Mouse (Mus musculus) adrenal gland, adult 18-20 months (tissue): ENCODE data around the gene Pakap. TPM values are rescaled to one million over a fixed set of nuclear protein-coding genes. Genes with fewer than 3 reads are reported as not detected.

Experiments
- DNase-seq, 2 experiments: peaks; one replicate each; pipeline ENCODE4 v3.0.0; 2021 to 2022; ENCODE audit warnings: low spot score in 2 of 2
- total RNA-seq, 2 experiments: library from RNA; stranded (reverse); gene quantifications; 1 replicate in 1 of 2; 2 replicates in 1 of 2; pipeline ENCODE4 v1.2.3; 2021

Pakap gene
- total RNA-seq, 2 experiments from 2014 or later = 34.5 to 69.8 TPM

DNA sequence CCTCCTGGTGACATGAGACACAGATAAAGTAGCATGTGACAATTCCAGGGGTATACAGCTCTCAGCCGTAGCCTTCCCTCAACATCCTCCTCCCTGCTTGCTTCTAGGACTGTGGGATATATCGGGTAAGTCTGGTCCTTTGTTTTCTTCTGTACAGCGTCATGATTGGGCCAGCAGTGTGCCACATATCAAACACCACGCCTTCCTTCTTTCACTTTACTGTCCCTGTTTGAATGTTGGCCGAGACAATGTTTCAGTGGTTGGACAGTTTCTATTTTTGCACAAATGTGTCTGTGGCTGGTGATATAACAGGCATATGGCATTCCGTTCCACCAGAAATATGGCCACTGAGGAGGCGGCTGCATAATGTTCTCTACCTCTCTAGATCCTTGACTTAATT, 54.8 kb downstream of the Pakap start:
- DNase-seq = no peak

DNA sequence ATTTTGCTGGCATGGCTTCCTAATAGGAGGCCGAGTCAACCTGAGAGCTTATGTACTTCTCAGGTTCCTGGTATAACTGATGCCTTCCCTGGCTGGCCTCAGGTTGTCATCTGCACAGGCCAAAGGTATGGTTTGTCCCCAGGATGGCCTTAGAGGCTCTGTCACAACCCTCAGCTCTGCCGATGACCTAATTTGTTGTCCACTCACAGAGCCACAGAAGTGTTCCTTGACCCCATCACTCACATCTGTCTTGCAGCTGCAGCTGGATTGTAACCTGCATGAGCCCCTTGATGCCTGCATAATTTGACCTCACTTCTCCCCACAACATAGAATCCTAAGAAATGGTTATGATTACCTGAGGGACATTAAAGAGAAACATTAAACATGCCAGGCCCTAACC, 56.8 kb downstream of the Pakap start:
- DNase-seq = no peak

DNA sequence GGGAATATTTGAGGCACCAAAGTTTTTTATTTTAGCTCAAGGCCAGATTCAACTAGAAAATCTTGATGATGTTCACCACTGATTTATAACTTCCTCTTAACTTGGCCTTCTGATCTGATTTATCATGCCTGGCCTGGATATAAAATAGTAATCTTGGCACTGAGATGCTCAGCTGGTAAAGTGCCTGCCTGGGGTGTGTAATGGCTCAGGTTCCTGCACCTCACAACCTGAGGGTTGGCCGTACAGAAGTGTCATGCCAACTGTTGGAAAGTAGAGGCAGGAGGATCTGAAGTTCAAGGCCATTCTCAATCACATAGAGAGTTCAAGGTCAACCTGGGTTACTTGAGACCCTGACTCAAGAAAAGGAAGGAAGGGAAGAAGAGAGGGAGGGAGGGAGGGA, 57.3 kb downstream of the Pakap start:
- no peak for DNase-seq

DNA sequence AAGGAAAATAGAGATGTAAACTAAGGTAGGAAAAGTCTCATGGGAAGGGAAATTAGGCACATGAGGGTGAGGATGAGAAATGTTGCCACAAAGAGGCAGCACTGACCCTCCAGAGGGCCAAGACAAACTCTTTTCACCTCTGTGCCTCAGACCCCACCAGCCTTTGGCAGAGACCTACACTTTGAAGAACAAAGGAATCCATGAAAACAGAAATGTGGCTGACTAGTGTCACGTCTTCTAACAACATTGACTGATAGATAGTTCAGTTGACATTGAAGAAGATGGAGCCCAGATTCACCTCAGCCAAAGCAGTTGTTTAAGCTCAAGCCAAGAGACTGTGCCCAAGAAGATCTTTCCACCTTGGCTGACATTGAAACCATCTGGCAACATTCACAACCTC, 57.8 kb downstream of the Pakap start:
- DNase-seq = no peak

DNA sequence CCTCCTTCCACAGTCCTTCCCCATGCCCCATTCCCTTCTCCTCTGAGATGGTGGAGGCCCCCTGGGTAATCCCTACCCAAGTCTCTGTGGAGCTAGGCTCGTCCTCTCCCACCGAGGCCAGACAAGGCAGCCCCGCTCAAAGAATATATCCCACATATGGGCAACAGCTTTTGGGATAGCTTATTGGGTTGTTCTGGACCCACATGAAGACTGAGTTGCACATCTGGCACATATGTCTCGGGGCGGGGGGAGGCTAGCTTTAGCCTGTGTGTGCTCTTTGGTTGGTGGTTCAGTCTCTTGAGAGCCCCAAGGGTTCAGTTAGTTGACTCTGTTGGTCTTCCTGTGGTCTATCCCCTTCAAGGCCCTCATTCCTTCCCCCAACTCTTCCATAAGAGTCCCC, 58.9 kb downstream of the Pakap start:
- DNase-seq = no peak

DNA sequence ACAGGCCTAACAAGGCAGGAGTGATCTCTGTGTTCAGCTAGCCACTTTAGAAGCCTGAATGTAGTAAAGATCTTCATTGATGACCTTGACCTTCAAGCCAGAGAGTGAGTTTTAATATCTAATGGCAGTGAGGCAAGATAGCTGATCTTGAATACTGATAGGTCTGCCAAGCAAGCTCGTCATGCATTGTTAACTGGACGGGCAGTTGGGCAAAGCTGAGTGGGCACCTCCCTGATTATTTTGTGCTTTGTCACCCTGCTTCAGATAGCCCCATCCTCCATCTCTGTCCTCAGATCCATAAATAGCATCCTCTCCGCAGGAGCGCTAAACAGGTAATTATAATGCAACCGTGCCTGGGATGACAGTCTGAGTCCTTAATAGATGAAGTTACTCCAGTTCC, 64.4 kb downstream of the Pakap start:
- no peak for DNase-seq

DNA sequence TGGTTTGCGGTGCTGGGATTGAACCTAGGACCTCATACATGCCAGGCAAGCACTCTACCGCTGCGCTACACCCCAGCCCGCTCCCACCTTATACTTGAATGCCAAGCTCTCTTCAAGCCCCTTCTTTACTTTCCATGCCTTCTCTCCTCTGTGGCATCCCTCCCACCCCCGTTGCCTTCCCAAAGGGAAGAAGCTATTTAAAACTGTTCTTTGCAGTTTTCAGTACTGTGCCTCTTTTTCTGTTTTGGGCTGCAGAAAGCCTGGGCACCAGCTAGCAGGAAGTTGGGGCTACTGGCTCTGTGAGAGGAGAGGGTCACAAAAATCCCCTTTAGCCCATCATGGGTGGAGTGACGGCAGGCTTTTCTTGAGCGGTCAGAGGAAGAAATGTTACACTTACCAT, 65.1 kb downstream of the Pakap start:
- no peak for DNase-seq

DNA sequence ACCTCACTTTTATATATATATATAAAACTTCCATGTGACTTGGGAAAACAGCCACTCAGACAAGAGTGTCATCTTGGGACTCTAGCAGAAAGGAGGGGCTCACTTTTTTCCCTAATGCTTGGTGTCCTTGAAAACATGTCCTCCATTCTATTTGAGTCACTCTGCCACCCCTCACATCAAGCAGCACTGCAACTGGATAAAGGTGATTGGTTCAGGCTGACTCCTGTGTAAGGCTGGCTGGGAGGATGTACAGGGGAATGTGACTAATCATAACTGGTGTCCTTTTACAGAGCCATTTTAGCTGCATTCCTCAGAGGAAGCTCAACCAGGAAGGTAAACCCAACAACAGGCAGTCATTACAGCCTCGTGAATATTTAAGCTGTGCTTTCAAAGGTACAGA, 67.0 kb downstream of the Pakap start:
- no peak for DNase-seq

DNA sequence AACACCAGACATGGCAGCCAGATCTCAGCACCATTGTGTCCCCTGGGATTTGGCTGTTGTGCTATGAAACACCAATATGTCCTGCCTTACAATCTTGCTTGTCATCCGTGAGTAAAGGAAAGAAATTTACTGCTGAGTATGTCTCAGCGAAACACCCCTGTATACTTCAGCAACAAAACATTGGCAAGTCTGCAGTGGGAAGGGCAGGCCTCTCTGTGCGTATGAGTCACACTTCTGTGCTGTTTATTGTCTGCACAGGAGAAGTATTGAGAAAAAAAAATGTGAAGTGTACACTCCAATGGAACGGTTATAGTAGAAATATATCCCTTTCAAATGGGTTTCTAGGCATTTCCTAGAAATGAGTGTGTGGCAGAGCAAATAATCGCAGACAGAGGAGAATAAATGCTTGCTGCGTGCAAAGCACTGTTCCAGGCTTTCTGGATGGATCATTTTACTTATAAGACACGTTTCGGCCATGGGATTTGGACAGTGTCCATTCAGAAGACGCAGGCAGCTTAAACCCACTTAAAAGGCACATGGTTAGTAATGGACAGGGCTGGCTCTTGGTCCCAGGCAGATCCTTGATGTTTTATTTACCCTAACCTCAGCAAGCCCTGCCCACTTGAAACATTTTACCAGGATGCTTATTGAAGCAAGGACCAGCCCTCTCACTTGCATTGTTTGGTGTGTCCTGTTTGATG, 69.0 kb downstream of the Pakap start:
- DNase-seq = no peak

DNA sequence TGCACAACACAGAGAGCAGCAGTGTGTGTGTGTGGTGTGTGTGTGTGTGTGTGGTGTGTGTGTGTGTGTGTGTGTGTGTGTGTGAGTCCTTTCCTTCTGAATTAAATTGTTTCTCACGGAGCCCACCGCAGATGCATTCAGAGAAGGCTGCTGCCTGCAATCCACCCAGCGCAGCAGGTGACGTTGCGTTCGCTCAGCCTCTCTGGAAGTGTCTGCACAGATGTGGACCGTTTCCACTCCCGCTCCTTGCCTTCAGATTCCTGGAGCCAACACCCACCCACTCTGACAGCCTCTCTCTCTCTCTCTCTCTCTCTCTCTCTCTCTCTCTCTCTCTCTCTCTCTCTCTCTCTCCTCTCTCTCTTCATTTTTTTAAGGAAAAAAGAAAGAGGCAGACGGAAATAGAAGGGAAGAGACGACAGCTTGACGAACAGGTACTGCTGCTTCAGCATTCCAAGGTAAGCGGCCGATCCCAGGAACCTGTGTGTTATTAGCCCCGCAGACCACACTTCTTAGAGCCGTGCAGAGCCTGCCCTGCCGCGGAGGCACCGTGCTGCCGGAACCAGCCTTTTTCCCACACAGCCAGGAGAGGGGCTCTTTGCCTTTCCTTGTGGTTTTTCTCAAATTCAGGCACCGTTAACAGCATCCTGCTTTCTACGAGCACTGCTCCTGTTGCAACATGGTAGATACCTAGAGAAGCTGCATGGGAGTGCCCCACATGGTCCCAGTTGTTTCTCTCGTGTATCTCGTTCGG, 69.8 kb downstream of the Pakap start:
- DNase-seq = no peak

DNA sequence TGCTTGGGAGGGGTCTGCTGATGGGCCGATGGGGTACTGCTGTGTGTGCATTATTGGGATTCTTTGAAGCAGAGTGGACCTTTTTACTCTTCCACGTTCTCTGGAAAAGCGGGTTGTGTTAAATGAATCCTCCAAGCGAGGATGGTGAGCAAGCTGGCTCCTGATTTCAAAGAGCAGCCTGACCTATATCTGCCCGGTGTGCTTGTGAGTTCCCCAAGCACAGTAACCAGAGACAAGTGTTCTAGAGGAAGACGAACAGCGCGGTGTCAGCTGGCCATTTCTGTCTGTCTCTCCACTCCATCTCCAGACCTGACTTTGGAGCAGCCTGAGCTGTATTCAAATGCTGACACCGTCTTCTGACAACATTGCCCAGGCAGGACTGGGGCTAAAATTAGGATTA, 71.0 kb downstream of the Pakap start:
- DNase-seq = no peak

DNA sequence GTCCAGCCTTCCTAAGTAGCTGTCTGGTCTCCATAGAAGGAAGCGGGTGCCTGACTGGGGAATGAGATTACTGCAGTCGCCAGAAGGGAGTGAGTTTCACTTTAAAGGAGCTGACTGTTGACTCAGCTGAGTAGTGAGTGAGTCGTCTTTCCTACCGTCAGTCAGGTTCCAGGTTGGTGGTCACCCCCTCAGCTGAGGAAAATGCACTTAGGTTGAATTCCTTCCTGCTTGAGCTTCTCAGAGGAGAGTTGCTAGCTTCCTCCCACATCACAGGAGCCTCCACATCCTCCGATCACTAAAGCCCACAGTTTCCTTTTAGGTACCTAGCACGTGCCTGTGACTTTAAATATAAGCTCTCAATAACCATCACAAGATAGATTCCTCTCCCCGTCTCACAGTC, 72.2 kb downstream of the Pakap start:
- DNase-seq = no peak

DNA sequence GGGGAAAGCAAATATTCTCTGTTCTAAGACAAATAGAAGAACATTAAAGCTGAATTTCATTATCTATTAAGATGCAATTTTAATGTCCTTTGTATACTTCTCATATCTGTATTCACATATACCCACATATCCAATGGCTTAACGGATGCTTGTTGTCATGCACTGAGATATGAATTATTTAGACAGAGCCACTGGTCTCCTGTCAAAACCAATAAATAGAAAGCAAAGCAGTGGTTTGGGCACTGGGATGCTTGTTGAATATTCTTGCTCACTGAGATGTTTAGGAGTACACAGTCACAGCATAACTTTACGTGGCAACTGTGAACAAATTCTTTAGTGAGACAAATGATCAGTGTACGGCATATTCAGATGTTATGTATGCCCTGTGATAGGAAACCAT, 73.0 kb downstream of the Pakap start:
- no peak for DNase-seq

DNA sequence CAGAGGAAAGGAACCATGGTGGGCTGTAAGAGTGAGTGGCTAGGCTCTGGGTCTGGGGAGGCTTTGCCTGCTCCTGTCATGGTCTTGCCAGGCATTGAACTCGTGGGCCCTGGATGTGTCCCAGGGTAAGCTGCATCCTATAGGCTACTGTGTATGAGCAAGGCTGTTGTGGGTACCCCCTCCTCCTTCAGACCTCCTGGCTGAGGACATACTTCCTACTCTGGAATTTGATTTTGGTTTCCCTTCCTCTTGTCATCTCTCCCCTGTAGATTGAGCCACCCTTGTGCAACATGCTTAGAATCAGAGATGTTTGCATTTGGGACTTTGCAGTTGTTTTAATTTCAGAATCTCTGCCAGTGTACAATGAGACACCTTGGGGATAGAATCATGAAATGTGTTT, 83.0 kb downstream of the Pakap start:
- DNase-seq = no peak

DNA sequence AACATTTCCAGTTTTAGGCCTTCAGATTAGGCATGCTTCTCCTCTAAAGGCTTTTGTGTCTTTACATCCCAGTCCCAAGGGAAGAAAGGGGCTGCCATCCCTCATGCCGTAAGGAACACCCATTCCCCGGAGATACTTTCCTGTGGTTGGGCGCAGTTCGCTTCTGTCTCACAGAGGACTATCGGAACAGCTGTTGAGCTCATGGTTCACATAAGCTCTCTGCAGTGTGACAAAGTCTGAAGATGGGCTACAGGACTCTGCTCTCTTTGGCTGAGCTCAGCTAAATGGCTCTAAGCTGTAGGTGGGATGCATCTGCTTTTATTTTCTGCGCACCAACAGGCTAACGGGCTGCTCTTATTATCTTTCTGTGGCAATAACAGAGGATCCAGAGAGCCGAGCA, 83.6 kb downstream of the Pakap start:
- no peak for DNase-seq

DNA sequence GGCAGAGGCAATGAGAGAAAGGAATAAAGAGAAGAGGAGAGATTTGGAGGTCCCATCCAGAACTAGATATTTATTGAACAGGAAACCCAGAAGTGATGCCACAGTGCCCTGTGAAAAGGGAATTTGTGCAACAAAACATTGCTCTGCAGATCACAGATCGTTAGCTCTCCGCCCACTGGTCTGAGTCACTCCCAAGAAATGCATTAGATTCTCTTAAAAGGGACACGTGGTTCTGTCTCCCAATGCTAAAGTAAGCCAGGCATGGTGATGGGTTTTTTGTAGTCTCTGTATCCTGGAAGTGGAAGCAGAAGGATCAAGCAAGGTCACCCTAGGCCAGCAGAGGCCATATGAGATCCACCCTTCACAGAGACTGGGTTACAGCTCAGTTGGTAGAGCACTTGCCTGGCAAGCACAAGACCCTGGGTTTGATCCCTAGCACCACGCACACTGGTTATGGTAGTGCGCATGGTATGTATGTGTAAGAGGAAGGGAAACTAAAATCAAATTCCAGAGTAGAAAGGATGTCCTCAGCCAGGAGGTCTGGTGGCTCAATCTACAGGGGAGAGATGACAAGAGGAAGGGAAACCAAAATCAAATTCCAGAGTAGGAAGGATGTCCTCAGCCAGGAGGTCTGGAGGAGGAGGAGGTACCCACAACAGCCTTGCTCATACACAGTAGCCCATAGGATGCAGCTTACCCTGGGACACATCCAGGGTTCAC, 84.4 kb downstream of the Pakap start:
- DNase-seq = no peak

DNA sequence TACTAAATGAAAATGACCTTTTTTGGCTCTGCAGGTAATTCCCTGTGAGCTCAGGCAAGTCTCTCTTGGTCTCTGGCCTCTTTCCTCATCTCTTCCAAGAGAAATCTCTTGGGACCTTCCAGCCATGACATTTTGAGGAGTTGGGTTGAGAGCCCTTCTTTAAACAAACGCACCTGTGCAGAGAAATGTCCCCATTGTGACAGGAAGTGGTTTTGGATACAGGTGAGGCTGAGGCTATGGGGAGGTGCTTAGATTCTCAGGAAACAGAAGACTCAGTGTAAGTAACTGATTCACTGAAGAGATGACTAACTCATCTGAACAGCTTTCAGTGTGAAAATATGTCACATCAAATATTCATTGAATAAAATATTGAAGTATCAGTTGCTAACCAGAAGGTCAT, 88.0 kb downstream of the Pakap start:
- no peak for DNase-seq

DNA sequence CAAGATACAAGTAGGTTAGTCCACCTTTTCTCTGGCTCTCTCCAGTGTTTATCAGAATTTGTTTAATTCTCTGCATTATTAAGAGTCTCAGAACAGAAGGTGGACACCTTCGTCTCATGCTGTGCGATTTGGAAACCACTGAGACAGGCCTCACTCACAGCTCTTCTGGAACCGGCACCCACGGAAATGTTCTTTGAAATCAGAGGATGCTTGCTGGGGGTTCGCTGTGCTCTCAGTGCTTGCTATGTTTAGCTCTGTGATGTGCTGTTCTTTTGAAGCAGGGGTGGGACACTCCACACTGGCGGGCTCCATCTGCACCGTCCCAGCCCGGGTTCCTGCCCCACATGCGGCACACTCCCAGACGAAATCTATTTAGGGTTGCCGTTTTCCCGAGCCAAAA, 88.4 kb downstream of the Pakap start:
- DNase-seq = no peak

DNA sequence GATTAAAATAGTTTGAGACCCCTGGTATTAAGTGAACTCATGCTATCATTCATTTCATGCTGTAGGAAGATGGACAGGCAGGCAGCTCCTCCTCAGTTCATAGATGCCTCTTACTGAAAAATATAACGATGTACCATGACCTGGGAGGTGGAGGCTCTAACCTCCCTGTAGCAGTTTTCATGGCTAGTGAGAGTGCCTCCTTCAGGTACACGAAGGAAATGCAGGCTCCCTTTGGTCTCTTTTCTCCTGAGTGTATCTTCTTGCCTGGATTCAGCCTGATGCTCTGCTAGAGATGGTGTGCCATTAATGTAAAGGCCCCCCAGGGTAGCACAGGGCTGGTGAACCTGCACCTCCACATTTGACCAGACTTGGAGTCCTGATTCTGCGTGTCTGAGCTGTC, 88.9 kb downstream of the Pakap start:
- DNase-seq = no peak

DNA sequence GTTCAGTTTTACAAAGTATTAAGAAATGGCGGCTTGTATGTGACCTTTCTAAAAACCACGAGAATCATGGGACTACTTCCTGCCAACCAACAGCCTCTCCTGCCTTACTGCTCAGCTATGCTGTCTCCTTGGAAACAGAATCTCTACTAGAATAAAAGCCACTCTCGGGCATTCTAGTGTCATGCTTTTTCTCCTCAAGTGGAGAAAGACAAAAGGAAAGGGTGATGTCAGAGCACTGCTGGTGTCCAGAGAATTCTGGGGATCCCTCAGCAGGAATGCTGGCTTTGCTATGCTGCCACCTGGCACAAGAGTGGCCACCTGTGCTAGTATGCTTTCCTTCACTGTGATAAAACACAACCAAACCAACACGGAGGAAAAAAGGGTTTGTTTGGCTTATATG, 92.5 kb downstream of the Pakap start:
- no peak for DNase-seq

DNA sequence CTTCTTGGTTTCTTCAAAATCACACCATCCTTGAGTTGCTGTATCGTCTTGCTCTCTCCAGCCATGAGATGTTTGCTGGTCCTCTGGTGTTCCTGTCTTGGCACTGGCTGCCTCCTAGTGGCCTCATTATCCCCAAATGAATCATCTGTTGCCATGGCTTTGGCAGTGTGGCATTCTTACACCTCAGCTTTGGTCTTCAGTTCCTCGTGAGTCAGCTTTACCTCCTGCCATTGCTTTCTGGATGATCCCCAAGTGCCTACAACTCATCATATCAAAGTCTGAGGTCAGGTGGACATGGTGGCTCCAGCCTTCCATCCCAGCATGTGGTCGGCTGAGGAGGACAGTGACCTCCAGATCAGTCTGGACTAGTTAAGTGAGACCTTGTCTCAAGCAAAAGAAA, 98.1 kb downstream of the Pakap start:
- no peak for DNase-seq

DNA sequence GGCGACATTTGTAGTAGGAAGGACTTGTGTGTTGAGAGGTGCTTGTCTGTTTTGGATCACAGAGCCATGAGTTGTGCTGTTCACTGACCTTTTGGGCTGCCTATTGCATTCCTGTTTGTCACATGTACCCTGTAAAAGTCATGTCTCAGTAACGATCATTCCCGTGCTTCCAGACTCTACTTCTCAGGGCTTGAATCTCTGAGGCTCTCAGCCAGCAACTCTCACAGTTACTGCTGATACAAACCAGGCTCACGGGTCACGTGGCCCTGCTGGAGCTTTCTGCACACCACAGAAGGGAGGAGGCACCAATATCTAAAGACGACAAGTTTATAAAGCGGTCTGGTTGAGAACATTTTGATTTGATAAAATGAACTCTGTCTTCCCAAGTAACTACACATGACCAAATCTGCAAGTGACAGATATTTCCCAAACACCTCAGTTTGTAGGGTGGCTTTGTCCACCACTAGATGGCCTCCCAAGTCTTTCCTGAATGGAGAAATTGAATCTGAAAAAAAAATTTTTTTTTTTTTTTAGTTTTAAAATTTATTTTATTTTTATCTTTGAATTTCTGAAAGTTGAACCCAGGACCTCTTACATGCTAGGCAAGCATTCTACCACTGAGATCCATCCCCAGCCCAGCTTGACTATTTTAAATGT, 103.0 kb downstream of the Pakap start:
- DNase-seq = peak in 1 of 2 experiments; percentile 41
